Mouse (Mus musculus) midbrain, embryonic 11.5 days (tissue): Measurements from ENCODE around the gene Atp6v0e. TPM values are rescaled to one million over a fixed set of nuclear protein-coding genes. Genes with fewer than 3 reads are reported as not detected.

ENCODE experiments used
- ATAC-seq: fragments of 200-750 bp; cut with Nextera tagmentation; 2 replicates; pipeline ENCODE4 v1.8.0; 2017; ENCODE audit warnings: moderate TSS enrichment, moderate library complexity; ENCODE audit not compliant: low FRiP score
- DNase-seq: peaks from one replicate; pipeline ENCODE4 v3.0.0; 2015; ENCODE audit warnings: low spot score; ENCODE audit errors: missing footprints
- H3K27ac ChIP-seq: fragments of 300-500 bp; sonication (generic); 2 replicates; pipeline ENCODE4 v1.5.1; 2014; ENCODE audit warnings: low read depth, low read length
- H3K27me3 ChIP-seq: fragments of 300-500 bp; sonication (generic); 2 replicates; pipeline ENCODE4 v1.6.1; 2014; ENCODE audit warnings: mild to moderate bottlenecking, low read length, moderate library complexity, mixed read lengths; ENCODE audit not compliant: control insufficient read depth, insufficient read depth
- H3K36me3 ChIP-seq: fragments of 300-500 bp; sonication (generic); 2 replicates; pipeline ENCODE4 v1.6.1; 2014; ENCODE audit warnings: mild to moderate bottlenecking, low read length, moderate library complexity, mixed read lengths; ENCODE audit not compliant: control insufficient read depth, insufficient read depth
- H3K4me1 ChIP-seq: fragments of 300-500 bp; sonication (generic); 2 replicates; pipeline ENCODE4 v1.6.1; 2014; ENCODE audit warnings: low read length; ENCODE audit not compliant: control insufficient read depth, insufficient read depth
- H3K4me2 ChIP-seq: fragments of 300-500 bp; sonication (generic); 2 replicates; pipeline ENCODE4 v1.6.1; 2014; ENCODE audit warnings: mild to moderate bottlenecking, moderate library complexity
- H3K4me3 ChIP-seq: fragments of 300-500 bp; sonication (generic); 2 replicates; pipeline ENCODE4 v1.5.1; 2014; ENCODE audit warnings: low read depth, low read length
- H3K9ac ChIP-seq: fragments of 300-500 bp; sonication (generic); 2 replicates; pipeline ENCODE4 v1.6.1; 2014; ENCODE audit warnings: low read length
- H3K9me3 ChIP-seq: fragments of 300-500 bp; sonication (generic); 2 replicates; pipeline ENCODE4 v1.6.1; 2016; ENCODE audit warnings: low read length; ENCODE audit not compliant: control insufficient read depth
- WGBS: fragments of 180-500 bp; shearing (Covaris S2); extraction: QIAGEN DNeasy Blood & Tissue Kit; methylation state at CpG from one replicate; pipeline ENCODE4 v1.1.7; 2014; 5-methylcytosine and 5-hydroxymethylcytosine counted together
- polyA plus RNA-seq: library from polyadenylated mRNA; unstranded; fragments of >200 nt; fragmentation: Nextera tagmentation; extraction: Ambion mirVana; gene quantifications from 2 replicates; pipeline ENCODE4 v1.2.1, GENCODE M21; 2014

The Atp6v0e gene
- polyA plus RNA-seq, 1 experiment from 2014 or later = 104 TPM

GRCm38 (mm10) chr17:26665600-26665999, 2.6 kb downstream of the Atp6v0e start:
- Histone ChIP-seq H3K27me3 (no peaks in the 10 kb centered on the region), H3K9ac (no peak overlapping the region), H3K4me1 (peaks cover 5% of the 10 kb centered on the region), H3K4me3 (no peak overlapping the region), H3K27ac (no peak overlapping the region), H3K9me3 (no peaks in the 10 kb centered on the region), H3K4me2 (no peak overlapping the region), H3K36me3 (no peaks in the 10 kb centered on the region)
- ATAC-seq (no peak), DNase-seq (peak; percentile 23)
- WGBS = 88% methylated on average over 4 of the region's 4 CpGs

- H3K9me3 ChIP-seq = no peaks in the 10 kb centered on the region
- WGBS = 51% methylated on average over 4 of the region's 4 CpGs
- no peak overlapping the region for H3K27ac ChIP-seq
- no peak overlapping the region for H3K4me3 ChIP-seq
- ATAC-seq (no peak), DNase-seq (no peak)
- no peaks in the 10 kb centered on the region for H3K36me3 ChIP-seq
- no peak overlapping the region for H3K9ac ChIP-seq
- no peak overlapping the region for H3K4me2 ChIP-seq
- peaks cover 2% of the 10 kb centered on the region; the same call in 1 of the 2 replicates for H3K4me1 ChIP-seq
- H3K27me3 ChIP-seq = no peaks in the 10 kb centered on the region
These were observed 8.2 kb downstream of the Atp6v0e start for GRCm38 (mm10) chr17:26671268-26671667.

GRCm38 (mm10) chr17:26675845-26676244, 12.8 kb downstream of the Atp6v0e start:
- DNase-seq = no peak

GRCm38 (mm10) chr17:26676252-26676615, 13.2 kb downstream of the Atp6v0e start:
- Histone ChIP-seq H3K27me3 (no peaks in the 10 kb centered on the region), H3K4me2 (peak overlapping the region; percentile 81), H3K9ac (peak overlapping the region; percentile 84), H3K4me3 (peak overlapping the region; percentile 87), H3K27ac (no peak overlapping the region; the same call in 1 of the 2 replicates), H3K9me3 (no peaks in the 10 kb centered on the region), H3K4me1 (peaks cover 5% of the 10 kb centered on the region), H3K36me3 (no peaks in the 10 kb centered on the region)
- under 1% methylated on average over 30 of the region's 30 CpGs for WGBS
- ATAC-seq (peak; percentile 96), DNase-seq (peak; percentile 99)

More at GRCm38 (mm10) chr17:26675845-26676244, 12.8 kb downstream of the Atp6v0e start:
- no peaks in the 10 kb centered on the region for H3K27me3 ChIP-seq
- ATAC-seq = peak; percentile 57
- H3K9ac ChIP-seq = peak overlapping the region; percentile 84; the same call in 1 of the 2 replicates
- H3K27ac ChIP-seq = no peak overlapping the region
- peak overlapping the region; percentile 87 for H3K4me3 ChIP-seq
- peak overlapping the region; percentile 81 for H3K4me2 ChIP-seq
- no peaks in the 10 kb centered on the region for H3K9me3 ChIP-seq
- peaks cover 5% of the 10 kb centered on the region for H3K4me1 ChIP-seq
- 23% methylated on average over 7 of the region's 7 CpGs for WGBS
- no peaks in the 10 kb centered on the region for H3K36me3 ChIP-seq

- WGBS = 5% methylated on average over 26 of the region's 26 CpGs
- Histone ChIP-seq H3K9me3 (no peaks in the 10 kb centered on the region), H3K27ac (no peak overlapping the region; the same call in 1 of the 2 replicates), H3K27me3 (no peaks in the 10 kb centered on the region), H3K4me3 (peak overlapping the region; percentile 87), H3K36me3 (no peaks in the 10 kb centered on the region), H3K9ac (peak overlapping the region; percentile 84), H3K4me1 (peaks cover 5% of the 10 kb centered on the region), H3K4me2 (peak overlapping the region; percentile 81)
- ATAC-seq (peak; percentile 90), DNase-seq (no peak)
These were observed 13.8 kb downstream of the Atp6v0e start for GRCm38 (mm10) chr17:26676616-26677376.

- 89% methylated on average over 7 of the region's 7 CpGs for WGBS
- Histone ChIP-seq H3K27ac (no peak overlapping the region), H3K27me3 (no peaks in the 10 kb centered on the region), H3K4me3 (no peak overlapping the region), H3K36me3 (no peaks in the 10 kb centered on the region), H3K9me3 (no peaks in the 10 kb centered on the region), H3K4me1 (peaks cover 5% of the 10 kb centered on the region), H3K9ac (no peak overlapping the region), H3K4me2 (peak overlapping the region; percentile 81; the same call in 1 of the 2 replicates)
- ATAC-seq (no peak), DNase-seq (no peak)
These were observed 14.9 kb downstream of the Atp6v0e start for GRCm38 (mm10) chr17:26677711-26678637.

GRCm38 (mm10) chr17:26681276-26681675, 18.2 kb downstream of the Atp6v0e start:
- Histone ChIP-seq H3K36me3 (no peaks in the 10 kb centered on the region), H3K9me3 (no peaks in the 10 kb centered on the region), H3K4me2 (no peak overlapping the region), H3K4me1 (peaks cover 4% of the 10 kb centered on the region), H3K4me3 (no peak overlapping the region), H3K27ac (no peak overlapping the region), H3K9ac (no peak overlapping the region), H3K27me3 (no peaks in the 10 kb centered on the region)
- DNase-seq = no peak
- WGBS = 87% methylated on average over 6 of the region's 6 CpGs
- no peak for ATAC-seq

GRCm38 (mm10) chr17:26686334-26687000, 23.4 kb downstream of the Atp6v0e start:
- DNase-seq = no peak
- Histone ChIP-seq H3K4me2 (no peak overlapping the region), H3K27me3 (no peaks in the 10 kb centered on the region), H3K27ac (no peak overlapping the region), H3K9me3 (no peaks in the 10 kb centered on the region), H3K4me1 (no peaks in the 10 kb centered on the region), H3K36me3 (no peaks in the 10 kb centered on the region), H3K9ac (no peak overlapping the region), H3K4me3 (no peak overlapping the region)
- WGBS = 93% methylated on average over 17 of the region's 17 CpGs
- ATAC-seq = no peak
